Mouse (Mus musculus) ES-Bruce4 (cell line): ENCODE measurements around the gene Fuz.

ENCODE experiments used
- CTCF ChIP-seq: IDR thresholded peaks from one replicate; pipeline ENCODE4 v1.8.1; 2011; ENCODE audit warnings: low read depth, low read length
- POLR2A ChIP-seq: IDR thresholded peaks from one replicate; pipeline ENCODE4 v1.8.1; 2011; ENCODE audit warnings: low read length; ENCODE audit not compliant: insufficient read depth

GRCm38 (mm10) chr7:44866276-44867009 lies 29.4 kb upstream of the Fuz start:
- TF ChIP-seq CTCF (peak; percentile 39), POLR2A (no peak)
